ENCODE assay signal across 8 mouse cellular contexts in genomic region chr11:34031015-34031805, GRCm38 (mm10). TPM values are rescaled to one million over a fixed set of nuclear protein-coding genes. Genes with fewer than 3 reads are reported as not detected.
DNase-seq lines count a peak whose midpoint lies in the region; ATAC-seq and TF ChIP-seq lines count a peak whose summit lies in the region.

No protein-coding gene starts in this region.

- no peaks in the 10 kb centered on the region for H3K4me1 ChIP-seq in intestine, embryonic 15.5 days (replicated peaks)
- H3K4me1 ChIP-seq in intestine, postnatal 0 days (replicated peaks; ENCODE audit: control insufficient read depth, insufficient read depth, low read length): no peaks in the 10 kb centered on the region
- peaks cover 13% of the 10 kb centered on the region; the same call in 1 of the 2 replicates for H3K4me1 ChIP-seq in liver, embryonic 15.5 days (replicated peaks)
- H3K4me1 ChIP-seq in stomach, embryonic 15.5 days: no peaks in the 10 kb centered on the region
- H3K4me1 ChIP-seq in hindbrain, embryonic 16.5 days (ENCODE audit: control insufficient read depth, insufficient read depth, low read depth, low read length): no peaks in the 10 kb centered on the region
- H3K4me1 ChIP-seq in hindbrain, embryonic 10.5 days (replicated peaks): peaks cover 14% of the 10 kb centered on the region
- peaks cover 8% of the 10 kb centered on the region; the same call in 1 of the 2 replicates for H3K4me1 ChIP-seq in neural tube, embryonic 15.5 days

- DNase-seq in brain, adult 2 months (ENCODE audit: low read depth, low spot score): peak; percentile 26
- DNase-seq in hindbrain, embryonic 10.5 days (ENCODE audit: low spot score): no peak

- no peak overlapping the region for H3K4me2 ChIP-seq in intestine, embryonic 15.5 days (replicated peaks)
- H3K4me2 ChIP-seq in intestine, postnatal 0 days (replicated peaks; ENCODE audit: low read depth): no peak overlapping the region
- peak overlapping the region; percentile 44 for H3K4me2 ChIP-seq in liver, embryonic 15.5 days
- 0 out of 2 replicates have a peak overlapping the region, but pooled peaks have one; percentile 8 for H3K4me2 ChIP-seq in stomach, embryonic 15.5 days
- no peak overlapping the region for H3K4me2 ChIP-seq in hindbrain, embryonic 16.5 days (ENCODE audit: low read length)
- no peak overlapping the region for H3K4me2 ChIP-seq in neural tube, embryonic 15.5 days

- H3K27ac ChIP-seq in intestine, embryonic 15.5 days: no peak overlapping the region
- no peak overlapping the region for H3K27ac ChIP-seq in intestine, postnatal 0 days (ENCODE audit: low read depth, low read length)
- H3K27ac ChIP-seq in liver, embryonic 15.5 days (replicated peaks): no peak overlapping the region
- no peak overlapping the region for H3K27ac ChIP-seq in stomach, embryonic 15.5 days
- no peak overlapping the region for H3K27ac ChIP-seq in hindbrain, embryonic 16.5 days (ENCODE audit: low read depth, low read length)
- H3K27ac ChIP-seq in hindbrain, embryonic 10.5 days: no peak overlapping the region
- no peak overlapping the region for H3K27ac ChIP-seq in neural tube, embryonic 15.5 days (replicated peaks)

- H3K36me3 ChIP-seq in intestine, embryonic 15.5 days: no peaks in the 10 kb centered on the region
- no peaks in the 10 kb centered on the region for H3K36me3 ChIP-seq in intestine, postnatal 0 days (ENCODE audit: control insufficient read depth, insufficient read depth)
- no peaks in the 10 kb centered on the region for H3K36me3 ChIP-seq in liver, embryonic 15.5 days (replicated peaks)
- H3K36me3 ChIP-seq in stomach, embryonic 15.5 days: no peaks in the 10 kb centered on the region
- H3K36me3 ChIP-seq in hindbrain, embryonic 16.5 days (ENCODE audit: control insufficient read depth, insufficient read depth, low read length): no peaks in the 10 kb centered on the region
- no peaks in the 10 kb centered on the region for H3K36me3 ChIP-seq in hindbrain, embryonic 10.5 days
- no peaks in the 10 kb centered on the region for H3K36me3 ChIP-seq in neural tube, embryonic 15.5 days

- no peak for TF ChIP-seq CTCF in intestine, postnatal 0 days (IDR thresholded peaks at IDR 0.05; ENCODE audit: low read depth)

- no peaks in the 10 kb centered on the region for H3K9me3 ChIP-seq in intestine, embryonic 15.5 days
- H3K9me3 ChIP-seq in intestine, postnatal 0 days (ENCODE audit: control insufficient read depth): no peaks in the 10 kb centered on the region
- no peaks in the 10 kb centered on the region for H3K9me3 ChIP-seq in liver, embryonic 15.5 days (replicated peaks)
- H3K9me3 ChIP-seq in stomach, embryonic 15.5 days: no peaks in the 10 kb centered on the region
- no peaks in the 10 kb centered on the region for H3K9me3 ChIP-seq in hindbrain, embryonic 16.5 days (ENCODE audit: control insufficient read depth, low read length)
- no peaks in the 10 kb centered on the region for H3K9me3 ChIP-seq in hindbrain, embryonic 10.5 days
- H3K9me3 ChIP-seq in neural tube, embryonic 15.5 days (replicated peaks): no peaks in the 10 kb centered on the region

- H3K27me3 ChIP-seq in intestine, embryonic 15.5 days (replicated peaks): no peaks in the 10 kb centered on the region
- no peaks in the 10 kb centered on the region for H3K27me3 ChIP-seq in intestine, postnatal 0 days (replicated peaks; ENCODE audit: control insufficient read depth, insufficient read depth, low read length)
- H3K27me3 ChIP-seq in liver, embryonic 15.5 days: no peaks in the 10 kb centered on the region
- no peaks in the 10 kb centered on the region for H3K27me3 ChIP-seq in stomach, embryonic 15.5 days (replicated peaks)
- no peaks in the 10 kb centered on the region for H3K27me3 ChIP-seq in hindbrain, embryonic 16.5 days (replicated peaks; ENCODE audit: control insufficient read depth, insufficient read depth, low read length)
- H3K27me3 ChIP-seq in hindbrain, embryonic 10.5 days (ENCODE audit: insufficient read depth, poor library complexity, severe bottlenecking): no peaks in the 10 kb centered on the region
- H3K27me3 ChIP-seq in neural tube, embryonic 15.5 days (replicated peaks): no peaks in the 10 kb centered on the region

- H3K4me3 ChIP-seq in intestine, embryonic 15.5 days (replicated peaks): no peak overlapping the region
- H3K4me3 ChIP-seq in intestine, postnatal 0 days (ENCODE audit: low read depth, low read length): no peak overlapping the region
- H3K4me3 ChIP-seq in liver, embryonic 15.5 days (replicated peaks): no peak overlapping the region
- H3K4me3 ChIP-seq in stomach, embryonic 15.5 days (replicated peaks): no peak overlapping the region
- H3K4me3 ChIP-seq in hindbrain, embryonic 16.5 days (ENCODE audit: low read length): no peak overlapping the region
- H3K4me3 ChIP-seq in hindbrain, embryonic 10.5 days: no peak overlapping the region
- no peak overlapping the region for H3K4me3 ChIP-seq in neural tube, embryonic 15.5 days (replicated peaks)

- no peak overlapping the region for H3K9ac ChIP-seq in intestine, embryonic 15.5 days
- no peak overlapping the region for H3K9ac ChIP-seq in intestine, postnatal 0 days (ENCODE audit: low read depth, low read length)
- no peak overlapping the region for H3K9ac ChIP-seq in liver, embryonic 15.5 days
- H3K9ac ChIP-seq in stomach, embryonic 15.5 days: no peak overlapping the region
- H3K9ac ChIP-seq in hindbrain, embryonic 16.5 days (ENCODE audit: low read depth, low read length): no peak overlapping the region
- H3K9ac ChIP-seq in neural tube, embryonic 15.5 days (replicated peaks): no peak overlapping the region

- WGBS in intestine, embryonic 15.5 days: 49% methylated on average over 8 of the region's 8 CpGs
- 51% methylated on average over 8 of the region's 8 CpGs for WGBS in intestine, postnatal 0 days
- WGBS in liver, embryonic 15.5 days (ENCODE audit: insufficient replicate concordance): 13% methylated on average over 8 of the region's 8 CpGs
- 46% methylated on average over 8 of the region's 8 CpGs for WGBS in stomach, embryonic 15.5 days
- WGBS in hindbrain, embryonic 16.5 days: 70% methylated on average over 8 of the region's 8 CpGs
- 76% methylated on average over 8 of the region's 8 CpGs for WGBS in hindbrain, embryonic 10.5 days
- 73% methylated on average over 8 of the region's 8 CpGs for WGBS in neural tube, embryonic 15.5 days

- 0 out of 2 replicates have a peak, but pooled peaks have one; percentile 17 for ATAC-seq in intestine, embryonic 15.5 days
- ATAC-seq in intestine, postnatal 0 days: no peak
- peak; percentile 66 for ATAC-seq in liver, embryonic 15.5 days (ENCODE audit: insufficient read depth)
- no peak for ATAC-seq in stomach, embryonic 15.5 days (ENCODE audit: insufficient read depth, low FRiP score, low read depth)
- ATAC-seq in hindbrain, embryonic 16.5 days: no peak
- no peak for ATAC-seq in neural tube, embryonic 15.5 days (ENCODE audit: low FRiP score)

RNA-seq across cellular contexts. Expression of gene Lcp2, which starts 15.5 kb away (rescaled TPM):
- 3.6 and 3.7 TPM in 2 replicates for polyA plus RNA-seq in intestine, embryonic 15.5 days (2015; fragmentation: Nextera tagmentation; extraction: Ambion mirVana)
- 2.0 and 3.1 TPM in 2 replicates for polyA plus RNA-seq in intestine, postnatal 0 days (2015; fragmentation: Nextera tagmentation; extraction: Ambion mirVana)
- 8.1 and 10.0 TPM in 2 replicates for polyA plus RNA-seq in liver, embryonic 15.5 days (2015; fragmentation: Nextera tagmentation; extraction: Ambion mirVana)
- polyA plus RNA-seq in stomach, embryonic 15.5 days (2015; fragmentation: Nextera tagmentation; extraction: Ambion mirVana): 3.6 and 3.8 TPM in 2 replicates
- polyA plus RNA-seq in hindbrain, embryonic 16.5 days (2015; fragmentation: Nextera tagmentation; extraction: Ambion mirVana): 2.3 TPM in 2 replicates
- polyA plus RNA-seq in hindbrain, embryonic 10.5 days (2016; fragmentation: Nextera tagmentation; extraction: Ambion mirVana): 2.7 and 3.0 TPM in 2 replicates
- polyA plus RNA-seq in neural tube, embryonic 15.5 days (2015; fragmentation: Nextera tagmentation; extraction: Ambion mirVana): 2.0 and 7.3 TPM in 2 replicates

RNA-seq across cellular contexts. Expression of gene Kcnip1, which starts 38.3 kb away (rescaled TPM):
- polyA plus RNA-seq in intestine, embryonic 15.5 days (2015; fragmentation: Nextera tagmentation; extraction: Ambion mirVana): 8.8 and 10.2 TPM in 2 replicates
- 1.9 and 2.5 TPM in 2 replicates for polyA plus RNA-seq in intestine, postnatal 0 days (2015; fragmentation: Nextera tagmentation; extraction: Ambion mirVana)
- 0.16 and 0.51 TPM in 2 replicates for polyA plus RNA-seq in liver, embryonic 15.5 days (2015; fragmentation: Nextera tagmentation; extraction: Ambion mirVana)
- 11.8 and 12.1 TPM in 2 replicates for polyA plus RNA-seq in stomach, embryonic 15.5 days (2015; fragmentation: Nextera tagmentation; extraction: Ambion mirVana)
- polyA plus RNA-seq in hindbrain, embryonic 16.5 days (2015; fragmentation: Nextera tagmentation; extraction: Ambion mirVana): 129 and 146 TPM in 2 replicates
- polyA plus RNA-seq in hindbrain, embryonic 10.5 days (2016; fragmentation: Nextera tagmentation; extraction: Ambion mirVana): 6.1 and 9.5 TPM in 2 replicates
- 129 and 147 TPM in 2 replicates for polyA plus RNA-seq in neural tube, embryonic 15.5 days (2015; fragmentation: Nextera tagmentation; extraction: Ambion mirVana)

Comparison
In these comparisons a context has a peak if more than half of its experiments do, and no peak if none do; other contexts are left out.
1. ATAC-seq: peak in intestine, embryonic 15.5 days (single experiment) and liver, embryonic 15.5 days (single experiment); none in intestine, postnatal 0 days (single experiment), stomach, embryonic 15.5 days (single experiment), hindbrain, embryonic 16.5 days (single experiment) and neural tube, embryonic 15.5 days (single experiment).
2. H3K4me2 ChIP-seq: peak in liver, embryonic 15.5 days (single experiment) and stomach, embryonic 15.5 days (single experiment); none in intestine, embryonic 15.5 days (single experiment), intestine, postnatal 0 days (single experiment), hindbrain, embryonic 16.5 days (single experiment) and neural tube, embryonic 15.5 days (single experiment).